Mouse (Mus musculus) CH12.LX (cell line): ENCODE results near the gene Exo1. TPM values are rescaled to one million over a fixed set of nuclear protein-coding genes. Genes with fewer than 3 reads are reported as not detected.

Source experiments
- DNase-seq: peaks from one replicate; pipeline ENCODE4 v3.0.0-alpha.2; 2013; ENCODE audit errors: extremely low read depth
- H3K27ac ChIP-seq: 2 replicates; pipeline ENCODE4 v1.5.1; 2012; ENCODE audit warnings: low read depth, mild to moderate bottlenecking, control low read depth, moderate library complexity; ENCODE audit not compliant: insufficient read depth
- H3K27me3 ChIP-seq: replicated peaks from 2 replicates; pipeline ENCODE3; 2012; ENCODE audit warnings: inconsistent platforms
- H3K36me3 ChIP-seq, 2 experiments: replicated peaks in 1 of 2; 2 replicates each; pipeline versions ENCODE3 to v1.6.1; 2012; ENCODE audit warnings: inconsistent platforms in 1 of 2, low read length in 1 of 2, mild to moderate bottlenecking in 1 of 2, mixed read lengths in 1 of 2, moderate library complexity in 1 of 2; ENCODE audit not compliant: control insufficient read depth in 1 of 2, insufficient read depth in 1 of 2
- H3K4me1 ChIP-seq, 2 experiments: 2 replicates each; pipeline ENCODE4 v1.6.1; 2012; ENCODE audit warnings: inconsistent platforms in 1 of 2, moderate library complexity in 1 of 2; ENCODE audit not compliant: insufficient read depth in 2 of 2, control insufficient read depth in 1 of 2
- H3K4me2 ChIP-seq: 2 replicates; pipeline ENCODE4 v1.6.1; 2012; ENCODE audit warnings: low read depth, mild to moderate bottlenecking, control low read depth; ENCODE audit not compliant: poor library complexity, insufficient read depth, severe bottlenecking
- H3K4me3 ChIP-seq, 3 experiments: fragments of 150-350 bp in 1 of 3; sonication (generic) in 1 of 3; replicated peaks in 1 of 3; 2 replicates each; pipeline versions ENCODE3 to v1.5.1; 2011 to 2012; ENCODE audit warnings: low read depth in 2 of 3, low read length in 2 of 3, mild to moderate bottlenecking in 2 of 3, moderate library complexity in 2 of 3, control low read depth in 1 of 3, improper control_type of control experiment in 1 of 3, inconsistent platforms in 1 of 3, mixed read lengths in 1 of 3; ENCODE audit not compliant: poor library complexity in 1 of 3
- H3K79me2 ChIP-seq: replicated peaks from 2 replicates; pipeline ENCODE4 v1.6.1; 2012; ENCODE audit warnings: mild to moderate bottlenecking, moderate library complexity; ENCODE audit not compliant: control insufficient read depth, poor library complexity, insufficient read depth, severe bottlenecking; ENCODE audit errors: extremely low read depth
- H3K9ac ChIP-seq: 2 replicates; pipeline ENCODE4 v1.6.1; 2012; ENCODE audit warnings: low read depth, mild to moderate bottlenecking, control low read depth, moderate library complexity; ENCODE audit not compliant: insufficient read depth
- H3K9me3 ChIP-seq: replicated peaks from 2 replicates; pipeline ENCODE3; 2012; ENCODE audit warnings: low read length, inconsistent platforms, mixed read lengths
- BHLHE40 ChIP-seq: IDR thresholded peaks from 2 replicates; pipeline ENCODE4 v1.6.1; 2011; ENCODE audit warnings: mild to moderate bottlenecking, low read depth, low read length, improper control_type of control experiment
- CHD2 ChIP-seq: IDR thresholded peaks from 2 replicates; pipeline ENCODE4 v1.6.1; 2011; ENCODE audit warnings: low read length, improper control_type of control experiment
- CTCF ChIP-seq, 2 experiments: IDR thresholded peaks in 1 of 2; conservative IDR thresholded peaks in 1 of 2; 2 replicates each; pipeline ENCODE4 v1.5.1; 2011 to 2012; ENCODE audit warnings: low read depth in 2 of 2, low read length in 2 of 2, improper control_type of control experiment in 1 of 2, inconsistent platforms in 1 of 2, mild to moderate bottlenecking in 1 of 2, moderate library complexity in 1 of 2
- E2F4 ChIP-seq: IDR thresholded peaks from 2 replicates; pipeline ENCODE4 v1.6.1; 2011; ENCODE audit warnings: low read depth, low read length, improper control_type of control experiment; ENCODE audit not compliant: insufficient replicate concordance
- ELF1 ChIP-seq: IDR thresholded peaks from 2 replicates; pipeline ENCODE4 v1.6.1; 2014; ENCODE audit warnings: low read depth, mild to moderate bottlenecking, inconsistent platforms, low read length, improper control_type of control experiment
- ETS1 ChIP-seq: conservative IDR thresholded peaks from 2 replicates; pipeline ENCODE4 v1.6.1; 2012; ENCODE audit warnings: low read depth, mild to moderate bottlenecking, inconsistent platforms, low read length, improper control_type of control experiment, moderate library complexity
- GABPA ChIP-seq: IDR thresholded peaks from 2 replicates; pipeline ENCODE4 v1.6.1; 2012; ENCODE audit warnings: low read depth, low read length, improper control_type of control experiment, inconsistent platforms; ENCODE audit not compliant: insufficient replicate concordance
- IRF4 ChIP-seq: IDR thresholded peaks from 2 replicates; pipeline ENCODE4 v1.6.1; 2014; ENCODE audit warnings: low read depth, mild to moderate bottlenecking, inconsistent platforms, low read length, improper control_type of control experiment
- JUN ChIP-seq: IDR thresholded peaks from 2 replicates; pipeline ENCODE4 v1.6.1; 2011; ENCODE audit warnings: low read depth, mild to moderate bottlenecking, low read length, improper control_type of control experiment, moderate library complexity; ENCODE audit not compliant: insufficient read depth
- JUND ChIP-seq: conservative IDR thresholded peaks from 2 replicates; pipeline ENCODE4 v1.6.1; 2011; ENCODE audit warnings: low read depth, low read length, improper control_type of control experiment
- MEF2A ChIP-seq: IDR thresholded peaks from 2 replicates; pipeline ENCODE4 v1.6.1; 2014; ENCODE audit warnings: low read depth, mild to moderate bottlenecking, inconsistent platforms, low read length, improper control_type of control experiment, borderline replicate concordance
- MXI1 ChIP-seq: IDR thresholded peaks from 2 replicates; pipeline ENCODE4 v1.6.1; 2011; ENCODE audit warnings: mild to moderate bottlenecking, low read depth, low read length, improper control_type of control experiment
- NRF1 ChIP-seq: IDR thresholded peaks from 2 replicates; pipeline ENCODE4 v1.6.1; 2014; ENCODE audit warnings: low read depth, mild to moderate bottlenecking, inconsistent platforms, low read length, improper control_type of control experiment, moderate library complexity
- POLR2A ChIP-seq: IDR thresholded peaks from 2 replicates; pipeline ENCODE4 v1.6.1; 2011; ENCODE audit warnings: low read depth, mild to moderate bottlenecking, improper control_type of control experiment, low read length
- POLR2AphosphoS2 ChIP-seq: IDR thresholded peaks from 2 replicates; pipeline ENCODE4 v1.6.1; 2011; ENCODE audit warnings: low read depth, low read length, improper control_type of control experiment
- SIN3A ChIP-seq: IDR thresholded peaks from 2 replicates; pipeline ENCODE4 v1.6.1; 2012; ENCODE audit warnings: low read length, improper control_type of control experiment, inconsistent platforms
- SMC3 ChIP-seq: IDR thresholded peaks from 2 replicates; pipeline ENCODE4 v1.6.1; 2011; ENCODE audit warnings: low read depth, low read length, improper control_type of control experiment
- TBP ChIP-seq: conservative IDR thresholded peaks from 2 replicates; pipeline ENCODE4 v1.6.1; 2011; ENCODE audit warnings: low read depth, low read length, improper control_type of control experiment
- UBTF ChIP-seq: IDR thresholded peaks from 2 replicates; pipeline ENCODE4 v1.6.1; 2012; ENCODE audit warnings: low read depth, mild to moderate bottlenecking, inconsistent platforms, low read length, improper control_type of control experiment, moderate library complexity
- ZC3H11A ChIP-seq: IDR thresholded peaks from 2 replicates; pipeline ENCODE4 v1.6.1; 2012; ENCODE audit warnings: low read depth, mild to moderate bottlenecking, inconsistent platforms, low read length, improper control_type of control experiment
- dilution Hi-C: fragments of 300-500 bp; cut with MboI; formaldehyde crosslinking; loops from 2 replicates; pipeline ENCODE4 v1.14.3; 2020; ENCODE audit warnings: low sequenced_read_pairs; ENCODE audit not compliant: extremely low pct_unique_long_range_greater_than_20kb, extremely low pct_ligation_motif_present
- in situ Hi-C: fragments of 300-500 bp; cut with MboI; formaldehyde crosslinking; loops from 3 replicates; pipeline ENCODE4 v1.14.3; 2019; ENCODE audit warnings: low sequenced_read_pairs, low pct_ligation_motif_present, low pct_unique_long_range_greater_than_20kb, mixed read lengths
- polyA plus RNA-seq: library from polyadenylated mRNA; unstranded; fragments of >175 nt; gene quantifications from 2 replicates; pipeline ENCODE4 v1.2.1, GENCODE M21; 2012; ENCODE audit warnings: low read depth; ENCODE audit not compliant: insufficient read length
- total RNA-seq, 2 experiments: library from RNA; depleted of rRNA; stranded (reverse); fragments of 300-350 nt in 1 of 2; fragments of >200 nt in 1 of 2; gene quantifications; 2 replicates each; pipeline ENCODE4 v1.2.3; 2012 to 2014

Exo1 gene
- total and polyA plus RNA-seq, 3 experiments, result 51.6 to 139 (median 95.2) TPM

DNA sequence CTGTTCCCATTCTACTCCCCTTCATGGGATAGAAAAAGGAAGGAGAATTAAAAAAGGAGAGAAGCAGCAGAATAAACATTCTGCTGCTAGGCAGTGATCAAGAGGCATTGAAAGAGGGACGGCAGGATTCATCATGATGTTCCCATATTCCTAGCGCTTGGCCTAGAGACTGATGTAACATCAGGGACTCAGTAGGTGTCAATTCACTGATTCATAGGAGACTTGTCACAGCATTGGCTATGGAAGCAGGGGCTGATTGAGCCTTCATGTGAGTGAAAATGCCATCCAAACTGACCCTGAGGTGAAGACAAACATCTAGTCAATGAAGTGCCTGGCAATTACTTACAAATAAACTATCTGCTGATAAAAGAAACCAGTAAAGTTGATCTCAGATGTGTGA lies 70.5 kb downstream of the Exo1 start:
- Histone ChIP-seq H3K36me3 (no peaks in the 10 kb centered on the region), H3K4me2 (no peak overlapping the region), H3K27me3 (no peaks in the 10 kb centered on the region), H3K9me3 (peaks cover 3% of the 10 kb centered on the region), H3K27ac (no peak overlapping the region), H3K79me2 (no peaks in the 10 kb centered on the region), H3K4me3 (no peak overlapping the region), H3K9ac (no peak overlapping the region), H3K4me1 (no peaks in the 10 kb centered on the region)
- dilution Hi-C loops (no loop called here), in situ Hi-C loops (no loop called here)
- TF ChIP-seq ZC3H11A (no peak), CTCF (conservative IDR thresholded peaks at IDR 0.05 in 1 of 2, IDR thresholded peaks at IDR 0.05 in 1 of 2; ENCODE audit: low read depth in 2 of 2, low read length in 2 of 2) (no peak), SMC3 (no peak), BHLHE40 (no peak), UBTF (no peak), SIN3A (no peak), POLR2AphosphoS2 (no peak), E2F4 (no peak), GABPA (no peak), NRF1 (no peak), IRF4 (no peak), JUN (no peak), ETS1 (no peak), POLR2A (no peak), ELF1 (no peak), MXI1 (no peak)
- no peak for DNase-seq

DNA sequence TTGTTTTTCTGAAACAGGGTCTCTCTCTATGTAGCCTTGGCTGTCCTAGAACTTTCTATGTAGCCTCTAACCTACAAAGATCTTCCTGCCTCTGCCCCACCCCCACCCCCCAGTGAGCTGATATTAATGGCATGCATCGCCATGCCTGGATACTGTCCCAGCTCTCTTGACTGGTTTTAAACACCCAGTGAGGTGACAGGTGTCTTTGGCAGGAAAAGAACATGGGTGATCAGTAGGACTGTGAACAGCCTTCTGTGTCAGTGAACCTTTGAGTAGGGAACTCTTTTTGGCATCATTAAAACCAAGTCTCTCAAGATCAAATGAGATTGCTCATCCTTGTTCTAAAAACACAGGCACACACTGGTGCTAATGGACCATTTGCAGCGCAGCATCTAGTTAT lies 81.4 kb downstream of the Exo1 start:
- H3K4me3 ChIP-seq, result no peak overlapping the region
- H3K27ac ChIP-seq, result no peak overlapping the region
- no peaks in the 10 kb centered on the region for H3K9me3 ChIP-seq
- H3K9ac ChIP-seq, result no peak overlapping the region
- no peak for DNase-seq
- in situ Hi-C loops (no loop called here), dilution Hi-C loops (no loop called here)
- TF ChIP-seq SMC3 (no peak), JUND (no peak), TBP (no peak), MEF2A (no peak), CHD2 (no peak), IRF4 (no peak), UBTF (no peak)
- no peak overlapping the region for H3K4me2 ChIP-seq
- no peaks in the 10 kb centered on the region for H3K4me1 ChIP-seq
- H3K27me3 ChIP-seq, result no peaks in the 10 kb centered on the region
- H3K36me3 ChIP-seq, result no peaks in the 10 kb centered on the region
- no peaks in the 10 kb centered on the region for H3K79me2 ChIP-seq

Other genes with a start within 250 kb of the Exo1 start
- gene Opn3, start 187.8 kb upstream of the Exo1 start, total RNA-seq (2012; rRNA removed), result 0.76 and 0.89 TPM in 2 replicates
- gene Opn3, start 187.8 kb upstream of the Exo1 start, total RNA-seq (2014; rRNA removed), result 1.5 and 1.6 TPM in 2 replicates
- gene Opn3, start 187.8 kb upstream of the Exo1 start, polyA plus RNA-seq, result 2.6 and 2.9 TPM in 2 replicates
- gene Chml, start 187.7 kb upstream of the Exo1 start, total RNA-seq (2012; rRNA removed), result 3.3 and 4.1 TPM in 2 replicates
- gene Chml, start 187.7 kb upstream of the Exo1 start, total RNA-seq (2014; rRNA removed), result 6.0 and 6.7 TPM in 2 replicates
- gene Chml, start 187.7 kb upstream of the Exo1 start, polyA plus RNA-seq, result 2.7 and 3.1 TPM in 2 replicates
- not detected in 2 replicates for gene Wdr64, start 182.0 kb upstream of the Exo1 start, total RNA-seq (2012; rRNA removed)
- not detected in 2 replicates for gene Wdr64, start 182.0 kb upstream of the Exo1 start, total RNA-seq (2014; rRNA removed)
- gene Wdr64, start 182.0 kb upstream of the Exo1 start, polyA plus RNA-seq, result not detected in 2 replicates
- gene Gm38100, start 39.7 kb downstream of the Exo1 start, total RNA-seq (2012; rRNA removed), result not detected in 2 replicates
- gene Gm38100, start 39.7 kb downstream of the Exo1 start, total RNA-seq (2014; rRNA removed), result not detected in 2 replicates
- 0.18 TPM in 1 of 2 replicates, not detected in the other for gene Gm38100, start 39.7 kb downstream of the Exo1 start, polyA plus RNA-seq
- gene Rbm8a2, start 98.5 kb downstream of the Exo1 start, total RNA-seq (2012; rRNA removed), result 0.38 and 0.55 TPM in 2 replicates
- gene Rbm8a2, start 98.5 kb downstream of the Exo1 start, total RNA-seq (2014; rRNA removed), result 2.5 and 3.2 TPM in 2 replicates
- 0.93 and 5.7 TPM in 2 replicates for gene Rbm8a2, start 98.5 kb downstream of the Exo1 start, polyA plus RNA-seq